Mouse (Mus musculus) liver, embryonic 14.5 days (tissue): ENCODE results near the gene Xrcc1.

Source experiments
- CTCF ChIP-seq: IDR thresholded peaks from 2 replicates; pipeline ENCODE4 v1.5.1; 2016; ENCODE audit warnings: antibody characterized with exemption, low read depth, control low read depth
- EP300 ChIP-seq: IDR thresholded peaks from 2 replicates; pipeline ENCODE4 v1.6.1; 2016; ENCODE audit warnings: antibody characterized with exemption, low read depth

DNA sequence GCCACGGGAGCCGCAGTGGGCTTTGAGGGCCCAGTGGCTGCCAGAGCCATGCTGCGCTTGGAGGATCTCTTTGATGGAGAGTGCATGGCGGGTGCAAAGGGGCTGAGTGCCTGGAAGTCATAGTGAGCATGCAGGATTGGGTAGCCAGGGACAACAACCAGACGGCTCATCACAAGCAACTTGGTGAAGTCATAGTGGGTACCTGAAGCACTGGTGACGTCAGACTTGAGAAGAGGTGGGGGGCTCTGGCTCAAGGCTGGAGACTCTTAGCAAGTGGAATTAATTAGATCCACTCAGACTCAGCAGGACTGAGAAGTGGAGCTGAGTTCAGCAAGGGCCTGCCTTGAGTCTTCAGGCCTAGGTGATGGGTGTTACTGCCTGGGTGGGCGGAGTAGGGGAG lies 33.7 kb upstream of the Xrcc1 start, which contains the start of gene AC161166.1:
- TF ChIP-seq CTCF, result no peak
- TF ChIP-seq EP300, result no peak
